Mouse (Mus musculus) CH12.LX (cell line): ENCODE results near the gene Nav1. TPM values are rescaled to one million over a fixed set of nuclear protein-coding genes. Genes with fewer than 3 reads are reported as not detected.

Experiments
- DNase-seq: peaks from one replicate; pipeline ENCODE4 v3.0.0-alpha.2; 2013; ENCODE audit errors: extremely low read depth
- H3K27ac ChIP-seq: 2 replicates; pipeline ENCODE4 v1.5.1; 2012; ENCODE audit warnings: low read depth, mild to moderate bottlenecking, control low read depth, moderate library complexity; ENCODE audit not compliant: insufficient read depth
- H3K27me3 ChIP-seq: replicated peaks from 2 replicates; pipeline ENCODE3; 2012; ENCODE audit warnings: inconsistent platforms
- H3K36me3 ChIP-seq, 2 experiments: replicated peaks in 1 of 2; 2 replicates each; pipeline versions ENCODE3 to v1.6.1; 2012; ENCODE audit warnings: inconsistent platforms in 1 of 2, low read length in 1 of 2, mild to moderate bottlenecking in 1 of 2, mixed read lengths in 1 of 2, moderate library complexity in 1 of 2; ENCODE audit not compliant: control insufficient read depth in 1 of 2, insufficient read depth in 1 of 2
- H3K4me1 ChIP-seq, 2 experiments: 2 replicates each; pipeline ENCODE4 v1.6.1; 2012; ENCODE audit warnings: inconsistent platforms in 1 of 2, moderate library complexity in 1 of 2; ENCODE audit not compliant: insufficient read depth in 2 of 2, control insufficient read depth in 1 of 2
- H3K4me2 ChIP-seq: 2 replicates; pipeline ENCODE4 v1.6.1; 2012; ENCODE audit warnings: low read depth, mild to moderate bottlenecking, control low read depth; ENCODE audit not compliant: poor library complexity, insufficient read depth, severe bottlenecking
- H3K4me3 ChIP-seq, 3 experiments: fragments of 150-350 bp in 1 of 3; sonication (generic) in 1 of 3; replicated peaks in 1 of 3; 2 replicates each; pipeline versions ENCODE3 to v1.5.1; 2011 to 2012; ENCODE audit warnings: low read depth in 2 of 3, low read length in 2 of 3, mild to moderate bottlenecking in 2 of 3, moderate library complexity in 2 of 3, control low read depth in 1 of 3, improper control_type of control experiment in 1 of 3, inconsistent platforms in 1 of 3, mixed read lengths in 1 of 3; ENCODE audit not compliant: poor library complexity in 1 of 3
- H3K79me2 ChIP-seq: replicated peaks from 2 replicates; pipeline ENCODE4 v1.6.1; 2012; ENCODE audit warnings: mild to moderate bottlenecking, moderate library complexity; ENCODE audit not compliant: control insufficient read depth, poor library complexity, insufficient read depth, severe bottlenecking; ENCODE audit errors: extremely low read depth
- H3K9ac ChIP-seq: 2 replicates; pipeline ENCODE4 v1.6.1; 2012; ENCODE audit warnings: low read depth, mild to moderate bottlenecking, control low read depth, moderate library complexity; ENCODE audit not compliant: insufficient read depth
- H3K9me3 ChIP-seq: replicated peaks from 2 replicates; pipeline ENCODE3; 2012; ENCODE audit warnings: low read length, inconsistent platforms, mixed read lengths
- BHLHE40 ChIP-seq: IDR thresholded peaks from 2 replicates; pipeline ENCODE4 v1.6.1; 2011; ENCODE audit warnings: mild to moderate bottlenecking, low read depth, low read length, improper control_type of control experiment
- CHD1 ChIP-seq: IDR thresholded peaks from 2 replicates; pipeline ENCODE4 v1.6.1; 2012; ENCODE audit warnings: low read depth, low read length, improper control_type of control experiment, inconsistent platforms
- CHD2 ChIP-seq: IDR thresholded peaks from 2 replicates; pipeline ENCODE4 v1.6.1; 2011; ENCODE audit warnings: low read length, improper control_type of control experiment
- CTCF ChIP-seq, 2 experiments: IDR thresholded peaks in 1 of 2; conservative IDR thresholded peaks in 1 of 2; 2 replicates each; pipeline ENCODE4 v1.5.1; 2011 to 2012; ENCODE audit warnings: low read depth in 2 of 2, low read length in 2 of 2, improper control_type of control experiment in 1 of 2, inconsistent platforms in 1 of 2, mild to moderate bottlenecking in 1 of 2, moderate library complexity in 1 of 2
- EP300 ChIP-seq: IDR thresholded peaks from 2 replicates; pipeline ENCODE4 v1.6.1; 2011; ENCODE audit warnings: low read length, improper control_type of control experiment
- HCFC1 ChIP-seq: IDR thresholded peaks from 2 replicates; pipeline ENCODE4 v1.6.1; 2012; ENCODE audit warnings: low read depth, mild to moderate bottlenecking, inconsistent platforms, low read length, improper control_type of control experiment
- IRF4 ChIP-seq: IDR thresholded peaks from 2 replicates; pipeline ENCODE4 v1.6.1; 2014; ENCODE audit warnings: low read depth, mild to moderate bottlenecking, inconsistent platforms, low read length, improper control_type of control experiment
- KAT2A ChIP-seq: IDR thresholded peaks from 2 replicates; pipeline ENCODE4 v1.6.1; 2012; ENCODE audit warnings: low read length, improper control_type of control experiment, inconsistent platforms; ENCODE audit not compliant: insufficient replicate concordance
- MAFK ChIP-seq: IDR thresholded peaks from 2 replicates; pipeline ENCODE4 v1.6.1; 2011; ENCODE audit warnings: low read length, improper control_type of control experiment; ENCODE audit not compliant: insufficient replicate concordance
- MAX ChIP-seq: IDR thresholded peaks from 2 replicates; pipeline ENCODE4 v1.6.1; 2011; ENCODE audit warnings: low read length, improper control_type of control experiment
- MEF2A ChIP-seq: IDR thresholded peaks from 2 replicates; pipeline ENCODE4 v1.6.1; 2014; ENCODE audit warnings: low read depth, mild to moderate bottlenecking, inconsistent platforms, low read length, improper control_type of control experiment, borderline replicate concordance
- NELFE ChIP-seq: IDR thresholded peaks from 2 replicates; pipeline ENCODE4 v1.6.1; 2011; ENCODE audit warnings: low read depth, low read length, improper control_type of control experiment
- POLR2AphosphoS2 ChIP-seq: IDR thresholded peaks from 2 replicates; pipeline ENCODE4 v1.6.1; 2011; ENCODE audit warnings: low read depth, low read length, improper control_type of control experiment
- RCOR1 ChIP-seq: conservative IDR thresholded peaks from 2 replicates; pipeline ENCODE4 v1.6.1; 2012; ENCODE audit warnings: low read depth, mild to moderate bottlenecking, inconsistent platforms, low read length, improper control_type of control experiment
- SIN3A ChIP-seq: IDR thresholded peaks from 2 replicates; pipeline ENCODE4 v1.6.1; 2012; ENCODE audit warnings: low read length, improper control_type of control experiment, inconsistent platforms
- UBTF ChIP-seq: IDR thresholded peaks from 2 replicates; pipeline ENCODE4 v1.6.1; 2012; ENCODE audit warnings: low read depth, mild to moderate bottlenecking, inconsistent platforms, low read length, improper control_type of control experiment, moderate library complexity
- USF1 ChIP-seq: IDR thresholded peaks from 2 replicates; pipeline ENCODE4 v1.6.1; 2014; ENCODE audit warnings: low read depth, mild to moderate bottlenecking, inconsistent platforms, low read length, improper control_type of control experiment
- ZKSCAN1 ChIP-seq: IDR thresholded peaks from 2 replicates; pipeline ENCODE4 v1.6.1; 2012; ENCODE audit warnings: low read depth, inconsistent platforms, low read length, improper control_type of control experiment, borderline replicate concordance
- ZMIZ1 ChIP-seq: IDR thresholded peaks from 2 replicates; pipeline ENCODE4 v1.6.1; 2012; ENCODE audit warnings: low read depth, mild to moderate bottlenecking, inconsistent platforms, low read length, improper control_type of control experiment
- dilution Hi-C: fragments of 300-500 bp; cut with MboI; formaldehyde crosslinking; loops from 2 replicates; pipeline ENCODE4 v1.14.3; 2020; ENCODE audit warnings: low sequenced_read_pairs; ENCODE audit not compliant: extremely low pct_unique_long_range_greater_than_20kb, extremely low pct_ligation_motif_present
- in situ Hi-C: fragments of 300-500 bp; cut with MboI; formaldehyde crosslinking; loops from 3 replicates; pipeline ENCODE4 v1.14.3; 2019; ENCODE audit warnings: low sequenced_read_pairs, low pct_ligation_motif_present, low pct_unique_long_range_greater_than_20kb, mixed read lengths
- polyA plus RNA-seq: library from polyadenylated mRNA; unstranded; fragments of >175 nt; gene quantifications from 2 replicates; pipeline ENCODE4 v1.2.1, GENCODE M21; 2012; ENCODE audit warnings: low read depth; ENCODE audit not compliant: insufficient read length
- total RNA-seq, 2 experiments: library from RNA; depleted of rRNA; stranded (reverse); fragments of 300-350 nt in 1 of 2; fragments of >200 nt in 1 of 2; gene quantifications; 2 replicates each; pipeline ENCODE4 v1.2.3; 2012 to 2014

Gene Nav1
- total and polyA plus RNA-seq, 3 experiments: 0.21 to 0.56 TPM; not detected in 1

DNA sequence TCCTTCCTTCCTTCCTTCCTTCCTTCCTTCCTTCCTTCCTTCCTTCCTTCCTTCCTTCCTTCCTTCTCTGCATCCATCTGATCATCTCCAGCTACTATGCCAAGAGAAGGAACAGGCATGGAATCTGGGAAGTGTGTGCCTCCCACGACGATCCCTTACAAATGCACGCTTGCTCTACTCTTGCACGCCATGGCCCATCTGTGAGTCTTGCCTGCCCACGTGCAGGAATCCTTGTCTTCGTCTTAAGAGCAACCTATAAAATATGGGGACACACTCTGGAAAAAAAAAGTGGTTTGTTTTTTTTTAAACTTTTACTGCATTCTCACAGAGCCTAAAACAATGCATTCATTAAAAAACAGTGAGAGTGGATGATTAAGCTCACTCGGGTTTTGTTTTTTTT lies 40.5 kb downstream of the Nav1 start:
- Histone ChIP-seq H3K4me2 (no peak overlapping the region), H3K4me3 (no peak overlapping the region), H3K36me3 (no peaks in the 10 kb centered on the region), H3K9ac (no peak overlapping the region), H3K79me2 (no peaks in the 10 kb centered on the region), H3K27ac (no peak overlapping the region), H3K27me3 (peaks cover 79% of the 10 kb centered on the region), H3K9me3 (no peaks in the 10 kb centered on the region)
- dilution Hi-C loops (no loop called here), in situ Hi-C loops (no loop called here)
- TF ChIP-seq CTCF (conservative IDR thresholded peaks at IDR 0.05 in 1 of 2, IDR thresholded peaks at IDR 0.05 in 1 of 2; ENCODE audit: low read depth in 2 of 2, low read length in 2 of 2): no peak
- TF ChIP-seq, all 38 proteins: peak for 0
- DNase-seq: no peak
- no peaks in the 10 kb centered on the region for H3K4me1 ChIP-seq

- Histone ChIP-seq H3K9me3 (no peaks in the 10 kb centered on the region), H3K4me1 (no peaks in the 10 kb centered on the region), H3K36me3 (no peaks in the 10 kb centered on the region), H3K79me2 (no peaks in the 10 kb centered on the region), H3K4me3 (no peak overlapping the region), H3K4me2 (no peak overlapping the region), H3K27me3 (peaks cover 79% of the 10 kb centered on the region), H3K27ac (no peak overlapping the region), H3K9ac (no peak overlapping the region)
- no peak for DNase-seq
- TF ChIP-seq CHD1 (no peak), BHLHE40 (no peak), SIN3A (no peak), NELFE (no peak), ZKSCAN1 (no peak), POLR2AphosphoS2 (no peak), MEF2A (no peak), RCOR1 (no peak), MAX (no peak), MAFK (no peak), USF1 (no peak), EP300 (no peak), KAT2A (no peak), IRF4 (no peak), ZMIZ1 (no peak), HCFC1 (no peak), UBTF (no peak), CHD2 (no peak)
- dilution Hi-C loops: no loop called here
- in situ Hi-C loops: no loop called here
These were observed 41.3 kb downstream of the Nav1 start for GRCm38 (mm10) chr1:135565775-135566174.
